Mouse (Mus musculus): ENCODE measurements around the gene Ptprz1. TPM values are rescaled to one million over a fixed set of nuclear protein-coding genes. Genes with fewer than 3 reads are reported as not detected.

The Ptprz1 gene
- polyA plus RNA-seq (2015; fragmentation: Nextera tagmentation; extraction: Ambion mirVana), result 6.8 and 8.1 TPM in 2 replicates

GRCm38 (mm10) chr6:22874781-22875613 is at the start of gene Ptprz1:
TSS of gene Ptprz1 (plus strand) at chr6:22875502.

Measured in adrenal gland, postnatal 0 days (tissue).